Mouse (Mus musculus): Measurements from ENCODE around the gene Svip.

The Svip gene

GRCm38 (mm10) chr7:51962219-51962952 is 43.4 kb downstream of the Svip start:
- no peak for DNase-seq (ENCODE audit: low spot score)

DNA sequence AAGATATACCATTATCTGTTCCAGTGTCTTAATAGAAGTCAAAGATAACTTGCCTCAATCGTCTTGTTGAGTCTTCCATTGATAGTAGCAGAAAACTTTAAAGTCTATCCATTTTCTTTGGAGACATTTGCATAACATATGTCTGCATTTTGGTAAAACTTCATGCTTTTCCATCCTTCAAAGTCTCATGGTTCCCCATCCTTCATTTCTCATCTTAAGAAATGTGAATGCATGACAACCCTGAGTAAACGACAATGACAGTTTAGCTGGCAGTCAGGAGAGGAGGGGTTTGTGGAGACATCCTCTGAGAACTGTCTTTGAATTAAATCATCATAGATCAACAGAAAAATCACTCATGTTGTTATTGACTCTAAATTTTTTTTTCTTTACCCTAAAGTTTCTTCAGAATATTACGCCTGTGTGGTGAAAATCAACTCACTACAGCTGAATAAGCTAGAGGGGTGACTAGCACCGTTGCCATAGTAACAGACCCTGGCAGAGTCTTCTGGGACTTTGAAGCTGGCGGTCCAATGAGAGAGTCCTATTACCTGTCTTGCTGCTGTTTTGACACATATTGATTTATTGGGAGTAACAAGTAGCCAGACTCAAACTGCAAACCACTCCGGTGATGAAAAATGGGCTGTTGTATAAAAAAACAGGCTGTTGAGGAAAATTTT is 45.0 kb downstream of the Svip start:
- DNase-seq (ENCODE audit: low spot score), result no peak

DNA sequence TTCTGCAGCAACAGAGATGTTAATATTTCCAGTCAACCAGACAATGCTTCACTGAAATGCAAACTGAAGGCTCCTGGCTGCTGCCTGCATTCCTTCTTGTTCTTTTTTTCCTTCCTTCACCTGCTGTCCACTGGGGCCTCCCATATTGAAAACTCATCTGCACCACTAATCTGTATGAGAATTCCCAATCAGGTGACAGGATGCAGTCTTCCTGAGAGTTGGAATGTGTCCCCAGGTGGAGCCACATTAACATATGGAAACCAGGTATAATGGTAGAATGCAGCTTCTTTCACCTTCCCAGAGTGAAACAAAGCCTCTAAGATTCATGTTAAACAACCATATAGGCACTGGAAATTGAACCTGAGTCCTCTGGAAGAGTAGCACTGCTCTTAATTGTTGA is 48.1 kb downstream of the Svip start:
- no peak for DNase-seq (ENCODE audit: low spot score)

- DNase-seq (ENCODE audit: low spot score), result no peak
Observed at GRCm38 (mm10) chr7:51955424-51956041, 50.3 kb downstream of the Svip start.

All from T-cell, adult 2 months (primary cell).